7 mouse cellular contexts compared by ENCODE assay signal in the genomic region with DNA sequence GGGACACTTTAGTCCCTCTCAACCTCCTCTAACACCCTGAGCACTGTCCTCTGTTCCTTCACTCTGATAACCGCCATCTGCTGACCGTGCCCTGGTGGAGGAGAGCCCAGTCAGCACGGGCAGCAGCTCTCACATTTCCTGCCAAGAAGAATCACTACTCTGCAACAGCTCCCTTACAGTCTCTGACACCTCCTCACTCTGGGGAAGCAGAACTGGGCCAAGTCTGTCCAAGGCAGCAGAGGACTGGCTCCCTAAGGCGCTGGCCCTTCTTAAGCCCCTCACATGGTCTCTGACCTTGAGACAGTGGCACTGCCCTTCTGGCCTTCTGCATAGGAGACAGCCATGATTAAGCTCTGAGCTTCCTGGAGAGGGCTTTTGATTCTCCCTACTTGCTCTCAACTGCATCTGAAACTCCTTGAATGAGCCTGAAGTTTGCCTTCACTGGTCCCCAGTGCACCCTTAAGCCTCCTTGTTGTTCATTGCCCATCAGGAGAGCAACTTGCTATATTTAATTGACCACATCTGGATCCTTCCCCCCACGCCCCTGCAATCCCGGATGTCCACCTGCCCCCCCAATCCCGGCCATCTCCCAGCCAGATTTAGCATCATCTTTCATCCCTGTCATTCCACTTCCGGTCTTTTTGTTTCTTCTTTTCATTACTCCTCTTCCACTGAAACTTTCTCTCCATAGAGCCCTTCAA.
DNase-seq lines count a peak whose midpoint lies in the region.

No protein-coding gene starts in this region.

- peak; percentile 24 for DNase-seq in retina, postnatal 1 day
- no peak for DNase-seq in retina, embryonic 14.5 days (ENCODE audit: low spot score)
- DNase-seq in cerebellum, postnatal 25 days = peak; percentile 74 to 77
- DNase-seq in kidney, postnatal 25 days = peak; percentile 2 to 39
- peak; percentile 5 for DNase-seq in right cerebral cortex, postnatal 14 days
- no peak for DNase-seq in layer of hippocampus, postnatal 36 days
- DNase-seq in B cell, adult 2 months = no peak

Comparison
In these comparisons a context has a peak if more than half of its experiments do, and no peak if none do; other contexts are left out.
1. DNase-seq: peak in retina, postnatal 1 day (single experiment), cerebellum, postnatal 25 days (2 of 2), kidney, postnatal 25 days (2 of 2) and right cerebral cortex, postnatal 14 days (single experiment); none in retina, embryonic 14.5 days (single experiment), layer of hippocampus, postnatal 36 days (0 of 2) and B cell, adult 2 months (0 of 2).